Mouse (Mus musculus) forebrain, embryonic 10.5 days (tissue): Measurements from ENCODE around the gene Duox1. TPM values are rescaled to one million over a fixed set of nuclear protein-coding genes. Genes with fewer than 3 reads are reported as not detected.

Experiments used
- DNase-seq: peaks from one replicate; pipeline ENCODE4 v3.0.0-alpha.2; 2017; ENCODE audit warnings: low spot score; ENCODE audit errors: extremely low spot score
- H3K27ac ChIP-seq: fragments of 300-500 bp; sonication (generic); 2 replicates; pipeline ENCODE4 v1.5.1; 2016; ENCODE audit warnings: mild to moderate bottlenecking
- H3K27me3 ChIP-seq: fragments of 300-500 bp; sonication (generic); 2 replicates; pipeline ENCODE4 v1.6.1; 2016; ENCODE audit warnings: mild to moderate bottlenecking; ENCODE audit not compliant: poor library complexity, severe bottlenecking
- H3K36me3 ChIP-seq: fragments of 300-500 bp; sonication (generic); replicated peaks from 2 replicates; pipeline ENCODE4 v1.6.1; 2016; ENCODE audit warnings: mild to moderate bottlenecking, moderate library complexity
- H3K4me1 ChIP-seq: fragments of 300-500 bp; sonication (generic); 2 replicates; pipeline ENCODE4 v1.6.1; 2016
- H3K4me3 ChIP-seq: fragments of 300-500 bp; sonication (generic); 2 replicates; pipeline ENCODE4 v1.5.1; 2016; ENCODE audit warnings: mild to moderate bottlenecking, moderate library complexity
- H3K9me3 ChIP-seq: fragments of 300-500 bp; sonication (generic); 2 replicates; pipeline ENCODE4 v1.6.1; 2016; ENCODE audit warnings: mild to moderate bottlenecking, moderate library complexity
- WGBS: fragments of 180-500 bp; shearing (Covaris S2); methylation state at CpG from one replicate; pipeline ENCODE4 v1.1.7; 2016; 5-methylcytosine and 5-hydroxymethylcytosine counted together
- polyA plus RNA-seq: library from polyadenylated mRNA; unstranded; fragments of >200 nt; fragmentation: Nextera tagmentation; extraction: Ambion mirVana; gene quantifications from 2 replicates; pipeline ENCODE4 v1.2.1, GENCODE M21; 2016

The Duox1 gene
- polyA plus RNA-seq = 0.05 TPM in 1 of 2 replicates, not detected in the other

- peaks cover 12% of the 10 kb centered on the region for H3K4me1 ChIP-seq
- peaks cover 62% of the 10 kb centered on the region for H3K27me3 ChIP-seq
- no peak within 1 kb of the TSS for H3K27ac ChIP-seq
- H3K9me3 ChIP-seq = no peaks in the 10 kb centered on the region
- H3K4me3 ChIP-seq = no peak within 1 kb of the TSS
- DNase-seq = no peak
- 86% methylated on average over 7 of the region's 7 CpGs for WGBS
- H3K36me3 ChIP-seq = no peaks in the 10 kb centered on the region
Observed at GRCm38 (mm10) chr2:122315372-122315771, at the start of gene Duox1. TSS of gene Duox1 (plus strand) at chr2:122315672.

- no peaks in the 10 kb centered on the region for H3K9me3 ChIP-seq
- peaks cover 39% of the 10 kb centered on the region for H3K4me1 ChIP-seq
- no peak for DNase-seq
- 91% methylated on average over 7 of the region's 7 CpGs for WGBS
- 0 out of 2 replicates have a peak overlapping the region, but pooled peaks have one; percentile 17 for H3K27ac ChIP-seq
- H3K4me3 ChIP-seq = no peak overlapping the region
- H3K36me3 ChIP-seq = peaks cover 3% of the 10 kb centered on the region; the same call in 1 of the 2 replicates
- no peaks in the 10 kb centered on the region for H3K27me3 ChIP-seq
Observed at GRCm38 (mm10) chr2:122266407-122267193, 48.9 kb upstream of the Duox1 start.

- no peak for DNase-seq
- Histone ChIP-seq H3K9me3 (no peaks in the 10 kb centered on the region), H3K27me3 (no peaks in the 10 kb centered on the region), H3K36me3 (no peaks in the 10 kb centered on the region), H3K27ac (no peak overlapping the region), H3K4me3 (no peak overlapping the region), H3K4me1 (peaks cover 12% of the 10 kb centered on the region)
- 89% methylated on average over 3 of the region's 3 CpGs for WGBS
Observed at GRCm38 (mm10) chr2:122278769-122279168, 36.7 kb upstream of the Duox1 start.

- 90% methylated on average over 9 of the region's 9 CpGs for WGBS
Observed at GRCm38 (mm10) chr2:122284091-122284490, 31.4 kb upstream of the Duox1 start.

GRCm38 (mm10) chr2:122286137-122286536, 29.3 kb upstream of the Duox1 start:
- DNase-seq = no peak
- no peak overlapping the region for H3K4me3 ChIP-seq
- H3K4me1 ChIP-seq = no peaks in the 10 kb centered on the region
- no peaks in the 10 kb centered on the region for H3K9me3 ChIP-seq
- H3K36me3 ChIP-seq = no peaks in the 10 kb centered on the region
- H3K27ac ChIP-seq = no peak overlapping the region
- WGBS = 67% methylated on average over 7 of the region's 7 CpGs
- peaks cover 5% of the 10 kb centered on the region for H3K27me3 ChIP-seq

More at GRCm38 (mm10) chr2:122284091-122284490, 31.4 kb upstream of the Duox1 start:
- no peak overlapping the region for H3K27ac ChIP-seq
- H3K36me3 ChIP-seq = no peaks in the 10 kb centered on the region
- H3K27me3 ChIP-seq = no peaks in the 10 kb centered on the region
- no peak overlapping the region for H3K4me3 ChIP-seq
- no peak for DNase-seq
- H3K9me3 ChIP-seq = no peaks in the 10 kb centered on the region
- H3K4me1 ChIP-seq = no peaks in the 10 kb centered on the region

- 4% methylated on average over 7 of the region's 7 CpGs for WGBS
- peaks cover 38% of the 10 kb centered on the region for H3K4me1 ChIP-seq
- peaks cover 92% of the 10 kb centered on the region for H3K27me3 ChIP-seq
- H3K4me3 ChIP-seq = no peak overlapping the region
- no peak for DNase-seq
- H3K9me3 ChIP-seq = no peaks in the 10 kb centered on the region
- H3K36me3 ChIP-seq = no peaks in the 10 kb centered on the region
- H3K27ac ChIP-seq = no peak overlapping the region
Observed at GRCm38 (mm10) chr2:122294916-122295315, 20.6 kb upstream of the Duox1 start.

- under 1% methylated on average over 35 of the region's 35 CpGs for WGBS
- Histone ChIP-seq H3K4me3 (peak overlapping the region; percentile 42), H3K27ac (no peak overlapping the region), H3K36me3 (no peaks in the 10 kb centered on the region), H3K27me3 (peaks cover 99% of the 10 kb centered on the region), H3K9me3 (no peaks in the 10 kb centered on the region), H3K4me1 (peaks cover 58% of the 10 kb centered on the region)
- peak; percentile 55 for DNase-seq
Observed at GRCm38 (mm10) chr2:122297271-122298095, 18.0 kb upstream of the Duox1 start.

- peaks cover 100% of the 10 kb centered on the region for H3K27me3 ChIP-seq
- peak within 1 kb of the TSS; percentile 42 for H3K4me3 ChIP-seq
- H3K4me1 ChIP-seq = peaks cover 58% of the 10 kb centered on the region
- DNase-seq = no peak
- no peaks in the 10 kb centered on the region for H3K36me3 ChIP-seq
- H3K27ac ChIP-seq = no peak within 1 kb of the TSS
- no peaks in the 10 kb centered on the region for H3K9me3 ChIP-seq
- 2% methylated on average over 13 of the region's 13 CpGs for WGBS
Observed at GRCm38 (mm10) chr2:122298096-122298499, 17.4 kb upstream of the Duox1 start, which contains the start of gene Duox2. TSS of gene Duox2 (minus strand) at chr2:122298449.

GRCm38 (mm10) chr2:122298596-122299490, 16.6 kb upstream of the Duox1 start, which contains the start of gene Duoxa2:
TSS of gene Duoxa2 (plus strand) at chr2:122298900.
- 1% methylated on average over 43 of the region's 43 CpGs for WGBS
- peak; percentile 48 for DNase-seq
- Histone ChIP-seq H3K27me3 (peaks cover 100% of the 10 kb centered on the region), H3K27ac (no peak within 1 kb of the TSS), H3K9me3 (no peaks in the 10 kb centered on the region), H3K4me1 (peaks cover 58% of the 10 kb centered on the region), H3K36me3 (no peaks in the 10 kb centered on the region), H3K4me3 (peak within 1 kb of the TSS; percentile 42)

- peak; percentile 23 for DNase-seq
- Histone ChIP-seq H3K27ac (no peak overlapping the region), H3K4me3 (no peak overlapping the region), H3K4me1 (peaks cover 58% of the 10 kb centered on the region), H3K9me3 (no peaks in the 10 kb centered on the region), H3K27me3 (peaks cover 100% of the 10 kb centered on the region), H3K36me3 (no peaks in the 10 kb centered on the region)
- WGBS = 6% methylated on average over 14 of the region's 14 CpGs
Observed at GRCm38 (mm10) chr2:122299911-122300655, 15.4 kb upstream of the Duox1 start.

- H3K4me3 ChIP-seq = no peak overlapping the region
- DNase-seq = no peak
Observed at GRCm38 (mm10) chr2:122300656-122301020, 14.8 kb upstream of the Duox1 start.

More at GRCm38 (mm10) chr2:122300656-122301020, 14.8 kb upstream of the Duox1 start:
- Histone ChIP-seq H3K36me3 (no peaks in the 10 kb centered on the region), H3K9me3 (no peaks in the 10 kb centered on the region), H3K27me3 (peaks cover 100% of the 10 kb centered on the region), H3K27ac (no peak overlapping the region), H3K4me1 (peaks cover 58% of the 10 kb centered on the region)
- 4% methylated on average over 14 of the region's 14 CpGs for WGBS
